Mouse (Mus musculus) adrenal gland, postnatal 10 days (tissue): ENCODE measurements at regions not wholly inside any gene's neighbourhood (a gene's known extent, or its start where the extent isn't known, plus 50 kb on each side); places are given as distances from the start of the nearest gene placed in this dataset.
"Not testable (repeated sequence)": the region's sequence is repeated elsewhere in the genome, so short reads cannot be mapped to it uniquely, and the experiment has no call there.

ENCODE experiments used
- DNase-seq: peaks from one replicate; pipeline ENCODE4 v3.0.0; 2021; ENCODE audit warnings: mixed read lengths

GRCm38 (mm10) chr12:56058876-56059275 is 222.8 kb downstream of the Brms1l start:
- no peak for DNase-seq

GRCm38 (mm10) chr12:56058463-56058862 is 222.3 kb downstream of the Brms1l start:
- DNase-seq = peak; percentile 88

GRCm38 (mm10) chr12:56055382-56055781 is 219.3 kb downstream of the Brms1l start:
- no peak for DNase-seq

- no peak for DNase-seq
Observed at GRCm38 (mm10) chr12:56046050-56046449, 209.9 kb downstream of the Brms1l start.

GRCm38 (mm10) chr12:56020954-56021514 is 184.9 kb downstream of the Brms1l start:
- DNase-seq = no peak

GRCm38 (mm10) chr12:56020547-56020946 is 184.4 kb downstream of the Brms1l start:
- no peak for DNase-seq

- no peak for DNase-seq
Observed at GRCm38 (mm10) chr12:56009976-56010375, 173.9 kb downstream of the Brms1l start.

GRCm38 (mm10) chr12:56005846-56006245 is 169.7 kb downstream of the Brms1l start:
- DNase-seq = no peak

GRCm38 (mm10) chr12:56005321-56005720 is 169.2 kb downstream of the Brms1l start:
- DNase-seq = no peak

- DNase-seq = no peak
Observed at GRCm38 (mm10) chr12:56004479-56004878, 168.4 kb downstream of the Brms1l start.

GRCm38 (mm10) chr12:56003561-56003960 is 167.4 kb downstream of the Brms1l start:
- no peak for DNase-seq

- peak; percentile 62 for DNase-seq
Observed at GRCm38 (mm10) chr12:55996585-55997377, 160.7 kb downstream of the Brms1l start.

- no peak for DNase-seq
Observed at GRCm38 (mm10) chr12:55983565-55984351, 147.6 kb downstream of the Brms1l start.

- no peak for DNase-seq
Observed at GRCm38 (mm10) chr12:55983128-55983527, 147.0 kb downstream of the Brms1l start.

- DNase-seq = no peak
Observed at GRCm38 (mm10) chr12:55974262-55974661, 138.1 kb downstream of the Brms1l start.

- not testable (repeated sequence) for DNase-seq
Observed at GRCm38 (mm10) chr12:55959319-55959718, 123.2 kb downstream of the Brms1l start.

GRCm38 (mm10) chr12:55940566-55940965 is 104.4 kb downstream of the Brms1l start:
- DNase-seq = no peak

GRCm38 (mm10) chr12:55939281-55940142 is 103.4 kb downstream of the Brms1l start:
- no peak for DNase-seq

GRCm38 (mm10) chr12:55934172-55934571 is 98.0 kb downstream of the Brms1l start:
- DNase-seq = no peak

- no peak for DNase-seq
Observed at GRCm38 (mm10) chr12:55933417-55933816, 97.3 kb downstream of the Brms1l start.

GRCm38 (mm10) chr12:55930468-55930867 is 94.3 kb downstream of the Brms1l start:
- DNase-seq = peak; percentile 20

- no peak for DNase-seq
Observed at GRCm38 (mm10) chr12:55926974-55927321, 90.8 kb downstream of the Brms1l start.
